Mouse (Mus musculus) urinary bladder, postnatal 10 days (tissue): ENCODE measurements at regions not wholly inside any gene's neighbourhood (a gene's known extent, or its start where the extent isn't known, plus 50 kb on each side); places are given as distances from the start of the nearest gene placed in this dataset.
"Not testable (repeated sequence)": the region's sequence is repeated elsewhere in the genome, so short reads cannot be mapped to it uniquely, and the experiment has no call there.

Experiments used
- DNase-seq: peaks from one replicate; pipeline ENCODE4 v3.0.0; 2022; ENCODE audit warnings: low spot score

DNA sequence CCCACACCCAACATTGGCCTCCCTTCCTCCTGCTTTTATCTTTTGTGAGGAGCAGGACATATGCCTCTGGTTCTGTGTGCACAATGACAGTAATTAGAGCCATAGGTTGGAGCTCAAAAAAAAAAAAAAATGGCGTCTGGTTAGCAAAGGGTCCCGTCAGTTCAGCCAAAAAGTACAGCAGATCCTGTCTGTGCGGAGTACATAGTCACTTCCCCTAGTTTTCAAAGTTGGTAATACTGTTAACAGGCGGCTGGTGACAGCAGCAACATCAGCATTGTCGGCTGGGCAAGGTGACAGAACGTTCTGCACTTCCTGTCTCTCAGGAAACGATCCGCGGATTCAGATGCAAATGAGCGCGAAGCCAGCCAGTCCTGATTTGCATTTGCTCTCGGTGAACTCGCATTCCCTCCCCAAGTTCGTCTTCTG is 642.4 kb upstream of the Gm19410 start:
- DNase-seq: no peak

DNA sequence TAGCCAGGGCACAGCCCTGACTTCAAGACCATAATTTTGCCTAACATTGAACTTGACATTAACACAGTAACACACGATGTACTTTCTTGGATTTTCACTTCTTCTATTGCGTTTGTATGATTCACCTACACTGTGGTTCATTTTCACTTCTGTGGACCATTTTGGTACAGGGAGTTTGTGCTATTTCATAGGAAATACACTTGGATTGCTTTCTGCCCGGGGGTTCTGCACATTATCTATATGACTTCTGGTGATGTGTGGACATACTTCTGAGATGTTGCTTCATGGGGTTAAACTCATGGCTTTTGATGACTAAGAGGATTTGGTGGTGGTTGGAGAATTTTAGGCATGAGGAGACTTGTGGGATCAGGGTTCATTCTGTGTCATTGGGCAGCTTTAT is 640.4 kb upstream of the Gm19410 start:
- no peak for DNase-seq

DNA sequence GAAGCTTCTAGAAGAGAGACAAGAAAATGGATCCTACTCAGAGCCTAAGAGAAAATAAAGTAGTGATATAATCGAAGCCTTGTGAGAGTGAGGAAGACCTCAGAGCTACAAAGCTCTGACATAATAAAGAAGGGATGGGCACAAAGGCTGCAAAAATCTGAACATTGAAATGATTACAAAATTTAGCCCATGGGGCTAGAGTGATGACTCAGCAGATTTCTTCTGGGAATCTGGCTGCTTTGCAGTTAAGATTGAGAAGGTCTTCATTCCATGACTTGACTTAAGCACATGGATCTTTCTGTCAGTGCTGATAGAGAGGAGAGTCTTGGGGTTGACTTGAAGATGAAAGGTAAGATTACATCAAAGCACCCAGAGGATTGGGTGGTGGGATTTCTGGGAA is 633.3 kb upstream of the Gm19410 start:
- no peak for DNase-seq

DNA sequence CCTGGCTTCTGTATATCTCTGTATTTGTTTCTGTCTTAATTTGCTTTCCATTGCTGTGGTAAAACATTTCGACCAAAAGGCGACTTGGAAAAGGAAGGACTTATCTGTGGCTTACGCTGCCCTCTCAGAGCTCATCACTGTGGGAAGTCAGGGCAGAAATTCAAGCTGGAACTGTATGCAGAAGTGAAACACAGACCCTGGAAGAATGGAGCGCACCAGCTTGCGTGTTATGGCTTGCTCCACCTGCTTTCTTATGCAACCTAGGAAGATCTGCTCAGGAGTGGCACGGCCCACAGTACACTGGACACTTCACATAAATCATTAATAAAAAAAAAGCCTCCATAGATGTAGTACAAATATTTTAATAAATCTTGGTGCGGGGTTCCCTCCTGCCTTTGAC is 630.0 kb upstream of the Gm19410 start:
- DNase-seq: no peak

DNA sequence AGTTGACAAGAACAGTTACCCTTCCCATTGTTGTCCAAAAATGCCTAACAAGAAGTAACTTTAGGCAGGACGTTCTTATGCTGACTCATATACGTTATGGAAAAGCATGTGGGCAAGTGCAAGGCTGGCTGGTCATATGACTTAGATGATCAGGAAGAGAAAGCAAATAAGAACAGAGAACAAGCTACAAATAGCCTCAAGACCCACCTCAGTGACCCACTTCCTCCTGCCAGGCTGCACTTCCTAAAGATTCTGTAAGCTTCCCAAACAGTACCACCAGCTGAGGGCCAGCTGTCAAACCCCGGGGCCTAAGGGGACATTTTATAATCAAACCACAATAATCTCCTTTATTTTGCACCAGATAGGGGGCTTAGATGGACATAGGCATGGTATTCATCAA is 628.9 kb upstream of the Gm19410 start:
- DNase-seq: no peak

DNA sequence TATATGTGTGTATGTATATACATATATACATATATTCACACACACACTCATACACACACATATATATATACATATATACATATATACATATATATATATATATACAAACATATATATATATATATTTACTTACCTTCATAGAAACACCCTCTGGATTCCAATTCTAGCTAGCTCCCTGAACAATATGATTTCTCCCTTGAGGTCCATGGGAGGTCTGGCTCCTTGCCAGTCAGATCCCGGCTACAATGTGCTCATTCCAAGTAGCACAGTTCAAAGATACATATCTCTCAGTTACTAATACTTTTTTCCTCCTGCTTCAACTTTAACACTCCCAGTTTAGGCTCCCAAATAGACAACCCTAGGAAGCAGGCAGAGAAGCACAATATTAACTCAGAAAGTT is 624.8 kb upstream of the Gm19410 start:
- DNase-seq: no peak

DNA sequence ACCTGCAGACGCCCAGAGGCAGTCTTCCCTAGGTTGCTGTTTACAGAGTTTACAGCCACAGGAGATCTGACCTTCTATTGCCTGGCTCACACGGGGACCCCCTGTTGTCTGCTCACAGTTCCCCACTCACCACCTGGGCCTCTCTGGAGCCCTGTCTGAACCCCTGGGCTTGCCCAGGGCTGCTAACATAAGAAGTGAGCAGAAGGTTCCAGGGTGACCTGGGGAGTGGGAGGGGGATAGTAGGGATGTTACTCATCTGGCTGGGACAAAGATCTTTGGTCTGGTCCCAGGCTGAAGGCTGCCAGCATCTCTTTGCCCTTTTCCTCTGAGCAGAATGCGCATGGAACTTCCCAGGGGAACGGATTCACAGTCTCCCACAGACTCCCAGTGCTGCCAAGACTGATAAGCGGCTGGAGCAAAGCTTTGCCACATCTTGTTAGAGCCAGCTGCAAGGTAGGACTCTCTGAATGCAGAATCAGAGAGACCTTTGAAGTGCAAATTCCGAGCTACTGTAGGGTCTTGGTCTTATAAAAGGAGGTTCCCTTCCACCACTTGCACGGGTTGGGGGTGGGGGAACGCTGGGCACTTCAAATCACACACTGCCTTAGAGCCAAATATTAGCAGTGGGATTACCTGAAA is 622.5 kb upstream of the Gm19410 start:
- DNase-seq: no peak

DNA sequence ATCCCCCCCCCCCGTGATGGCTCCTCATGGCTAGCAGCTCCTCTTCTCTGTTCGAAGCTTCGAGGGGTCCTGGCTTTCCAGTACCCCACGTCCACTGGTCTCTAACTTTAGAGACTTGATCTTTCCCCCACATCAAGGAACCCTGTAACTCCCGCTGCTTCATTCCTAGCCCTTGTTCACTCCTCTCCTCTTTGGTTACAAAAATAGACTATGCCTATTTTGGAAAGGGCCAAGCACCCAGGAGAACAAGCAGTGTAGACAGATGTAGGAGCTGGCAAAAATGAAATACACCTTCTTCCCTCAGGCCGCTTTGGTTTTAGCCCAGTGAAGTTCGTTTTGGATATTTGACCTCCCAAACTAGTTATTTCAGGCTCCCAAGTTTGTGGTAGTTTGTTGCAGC is 621.9 kb upstream of the Gm19410 start:
- no peak for DNase-seq

DNA sequence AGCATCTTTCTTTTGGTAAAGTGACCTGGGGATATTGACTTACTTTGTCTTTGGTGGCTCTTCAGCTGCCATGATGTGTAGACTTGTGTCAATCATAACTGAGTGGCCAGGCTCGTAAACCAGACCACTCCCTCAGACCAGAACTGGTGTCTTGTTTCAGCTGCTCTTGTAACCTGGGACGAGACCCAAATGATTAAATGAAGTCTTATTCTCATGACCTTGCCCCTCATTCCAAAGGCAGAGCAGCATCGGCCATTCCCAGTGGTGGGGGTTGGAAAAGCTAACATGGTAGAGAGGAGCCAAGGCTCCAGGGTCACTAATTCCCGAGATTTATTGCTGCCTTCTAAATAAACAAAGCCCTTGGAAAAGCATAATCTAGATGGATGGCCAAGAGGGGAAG is 621.2 kb upstream of the Gm19410 start:
- DNase-seq: no peak

DNA sequence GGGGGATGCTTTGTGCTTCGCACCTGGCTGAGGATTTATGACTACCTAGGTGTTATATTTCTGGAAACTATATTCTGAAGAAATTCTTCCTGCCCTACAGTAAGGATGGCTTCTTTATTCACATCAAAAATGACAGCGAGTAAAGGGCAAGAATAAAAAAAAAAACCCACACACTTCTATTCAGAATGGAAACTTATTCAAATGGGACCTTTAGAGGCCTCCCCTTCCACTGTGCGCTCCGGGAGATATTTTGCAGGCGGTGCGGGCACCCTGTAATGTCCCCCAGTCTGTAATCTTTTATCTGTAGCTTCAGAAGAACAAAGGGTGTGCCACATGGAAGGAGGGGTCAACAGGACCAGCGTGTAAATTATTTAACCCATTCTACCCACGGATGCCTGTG is 618.1 kb upstream of the Gm19410 start:
- DNase-seq: no peak

DNA sequence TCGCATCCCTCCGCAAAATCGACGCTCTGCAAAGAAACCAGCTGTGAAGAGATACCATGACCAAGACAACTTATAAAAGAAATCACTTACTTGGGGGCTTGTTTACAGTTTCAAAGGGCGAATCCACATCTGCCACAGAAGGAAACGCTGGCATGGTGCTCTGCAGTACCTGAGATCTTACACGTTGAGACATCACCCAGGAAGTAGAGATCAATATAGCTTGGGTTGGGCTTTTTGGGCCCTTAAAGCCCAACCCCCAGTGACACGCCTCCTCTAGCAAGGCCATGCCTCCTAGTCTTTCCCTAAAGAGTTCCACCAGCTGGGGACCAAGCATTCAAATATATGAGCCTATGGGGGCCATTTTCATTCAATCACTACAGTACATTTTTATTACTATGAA is 617.6 kb upstream of the Gm19410 start:
- DNase-seq: no peak

DNA sequence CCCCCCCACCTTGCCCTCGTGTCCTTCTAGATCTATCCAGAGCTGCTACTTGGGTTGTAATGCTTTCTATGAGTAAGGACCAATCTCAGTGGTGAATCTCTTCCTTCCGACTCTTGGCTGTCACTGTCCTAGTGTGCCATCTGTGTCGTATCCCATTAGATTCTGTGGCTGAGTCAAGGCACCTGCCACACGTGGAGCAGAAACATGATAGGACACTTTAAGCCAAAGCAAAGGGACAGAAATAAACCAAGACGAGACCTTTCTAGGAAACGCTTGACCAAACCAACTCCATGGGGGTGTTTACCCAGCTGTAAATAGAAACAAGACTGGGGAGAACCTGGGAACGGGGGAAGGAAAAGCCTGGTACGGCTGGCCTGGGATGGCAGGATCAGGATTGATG is 613.0 kb upstream of the Gm19410 start:
- DNase-seq: no peak

DNA sequence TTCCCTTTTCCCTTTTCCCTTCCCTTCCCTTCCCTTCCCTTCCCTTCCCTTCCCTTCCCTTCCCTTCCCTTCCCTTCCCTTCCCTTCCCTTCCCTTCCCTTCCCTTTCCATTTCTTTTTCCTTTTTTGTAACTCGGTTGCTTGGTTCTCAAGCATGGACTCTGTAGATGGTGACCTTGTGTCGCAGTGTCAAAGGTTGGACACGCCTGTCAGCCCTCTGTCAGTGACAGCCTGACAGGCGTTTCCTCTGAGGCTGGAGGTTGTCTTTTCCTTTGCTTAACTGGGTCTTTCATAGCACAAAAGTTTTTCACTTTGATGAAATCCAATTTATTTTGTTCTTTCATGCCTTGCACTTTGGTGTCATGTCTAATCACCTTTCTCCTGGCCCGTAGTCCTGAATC is 609.3 kb upstream of the Gm19410 start:
- no peak for DNase-seq

DNA sequence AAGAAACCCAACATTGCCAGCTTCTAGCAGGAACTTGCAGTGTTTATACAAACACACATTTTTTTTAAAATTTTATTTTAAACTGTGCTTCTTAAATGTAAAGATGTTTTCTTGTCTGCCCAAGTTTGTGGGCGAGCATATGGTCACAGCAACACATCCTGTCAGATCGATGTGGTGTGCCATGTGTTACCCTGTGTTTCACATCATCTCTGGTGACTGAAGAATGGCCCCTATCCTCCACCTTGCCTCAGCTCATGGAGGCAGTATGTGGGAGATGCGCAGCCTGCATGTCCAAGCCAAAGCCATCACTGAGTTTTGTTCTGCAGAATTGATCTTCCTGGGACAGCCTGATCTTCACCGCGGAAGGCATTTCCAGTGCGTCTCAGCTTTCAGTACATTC is 607.9 kb upstream of the Gm19410 start:
- DNase-seq: no peak

DNA sequence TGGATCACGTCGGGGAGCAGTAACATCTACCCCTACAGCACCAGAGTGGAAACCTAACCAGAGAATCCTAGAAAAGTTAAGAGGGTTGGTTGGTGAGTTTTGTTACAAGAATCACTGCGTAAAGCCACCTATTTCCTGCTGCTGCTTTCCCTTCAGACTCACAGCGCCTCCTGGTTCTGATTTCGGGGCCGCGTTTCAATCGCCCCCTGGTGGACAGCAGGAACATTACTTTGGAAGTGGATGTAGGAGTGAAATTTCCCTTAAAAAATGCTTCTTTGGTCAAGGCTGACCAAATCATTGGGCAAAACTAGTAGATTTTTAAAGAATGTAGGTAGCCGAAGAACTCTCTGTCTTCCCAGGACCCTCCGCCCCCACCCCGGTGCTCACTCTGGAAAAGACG is 606.3 kb upstream of the Gm19410 start:
- DNase-seq: no peak

DNA sequence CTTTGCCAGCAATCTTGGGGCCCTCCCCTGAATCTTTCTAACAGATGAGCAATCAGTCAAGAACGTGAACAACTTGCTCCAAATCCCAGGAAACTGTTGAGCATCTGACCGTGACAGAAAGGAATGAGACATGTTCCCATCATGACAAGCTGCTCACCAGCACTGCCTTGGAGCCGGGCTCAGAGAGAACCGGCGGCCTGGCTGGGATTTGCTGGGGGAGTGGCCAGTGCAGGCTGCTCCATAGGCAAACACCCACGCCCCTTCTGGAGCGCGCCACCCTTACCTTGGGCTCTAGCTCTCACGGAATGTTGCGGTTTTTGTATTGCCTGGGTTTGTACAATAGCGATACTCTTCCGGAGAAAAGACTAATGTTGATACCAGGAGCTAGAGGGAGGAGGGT is 605.4 kb upstream of the Gm19410 start:
- no peak for DNase-seq

DNA sequence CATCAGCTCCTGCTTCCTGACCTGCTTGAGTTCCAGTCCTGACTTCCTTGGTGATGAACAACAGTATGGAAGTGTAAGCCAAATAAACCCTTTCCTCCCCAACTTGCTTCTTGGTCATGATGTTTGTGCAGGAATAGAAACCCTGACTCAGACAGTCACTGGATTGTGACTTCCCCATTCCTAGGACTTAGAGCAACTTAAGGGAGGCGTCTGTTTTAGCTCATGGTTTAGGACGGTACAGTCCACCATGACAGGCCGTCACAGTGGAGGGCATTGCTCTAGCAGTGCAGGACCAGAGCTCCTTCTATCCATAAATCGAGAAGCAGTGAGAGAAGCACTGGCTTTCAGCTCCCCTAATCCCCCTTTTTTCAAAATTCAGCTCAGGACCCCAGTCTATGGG is 603.4 kb upstream of the Gm19410 start:
- DNase-seq: not testable (repeated sequence)

DNA sequence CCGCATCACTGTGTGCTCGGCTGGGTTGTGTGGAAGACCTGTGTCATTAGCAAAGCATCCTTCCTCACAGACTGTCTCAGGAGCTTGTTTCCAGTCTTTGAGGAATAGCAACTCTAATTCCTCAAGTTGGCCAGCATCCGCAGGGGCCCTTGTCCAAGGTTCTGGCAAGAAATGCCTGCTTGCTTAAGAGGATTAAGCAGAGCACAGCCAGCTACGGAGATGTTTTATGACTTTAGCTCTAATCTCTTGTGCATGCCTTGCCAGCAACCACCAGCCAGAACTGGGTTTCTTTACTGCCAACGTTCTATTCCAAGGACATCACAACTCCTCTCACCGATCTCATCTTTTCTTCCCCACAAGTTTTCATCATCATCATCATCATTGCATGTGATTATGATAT is 599.0 kb upstream of the Gm19410 start:
- DNase-seq: no peak

DNA sequence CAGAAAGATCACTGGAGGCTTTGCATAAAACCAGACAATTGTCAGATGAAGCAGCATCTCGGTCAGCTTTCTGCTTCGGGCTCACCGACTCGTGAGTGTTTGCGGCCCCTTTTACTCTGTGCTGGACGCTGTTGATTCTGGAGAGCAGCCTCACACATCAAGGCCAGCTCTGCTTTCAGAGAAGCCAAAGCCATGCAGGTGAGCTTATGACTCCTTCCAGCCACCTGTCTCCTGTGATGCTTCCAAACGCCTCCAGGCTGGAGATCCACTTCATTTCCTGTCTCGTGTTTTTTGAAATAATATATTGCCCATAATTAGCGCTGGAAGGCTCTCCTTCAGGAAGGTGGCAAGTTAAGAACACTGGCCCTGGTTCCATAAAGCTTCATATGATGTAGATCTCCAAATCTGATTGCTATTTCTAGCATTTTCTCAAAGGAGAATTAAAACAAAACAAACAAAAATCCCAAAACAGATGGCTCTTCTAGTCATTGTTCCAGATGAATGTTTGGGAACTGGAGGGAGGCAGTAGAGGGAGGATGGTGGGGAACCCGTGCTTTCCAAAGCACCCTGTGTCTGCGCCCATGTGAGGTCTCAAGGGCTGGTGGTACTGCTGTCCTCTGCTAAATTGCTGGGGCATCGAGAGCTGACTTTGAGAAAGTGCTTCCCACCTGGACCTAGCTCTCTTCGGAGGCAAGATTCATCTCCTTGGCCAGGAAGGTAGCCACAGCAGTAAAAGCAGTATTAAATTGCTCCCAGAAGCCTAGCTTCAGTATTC is 593.9 kb upstream of the Gm19410 start:
- DNase-seq: no peak

DNA sequence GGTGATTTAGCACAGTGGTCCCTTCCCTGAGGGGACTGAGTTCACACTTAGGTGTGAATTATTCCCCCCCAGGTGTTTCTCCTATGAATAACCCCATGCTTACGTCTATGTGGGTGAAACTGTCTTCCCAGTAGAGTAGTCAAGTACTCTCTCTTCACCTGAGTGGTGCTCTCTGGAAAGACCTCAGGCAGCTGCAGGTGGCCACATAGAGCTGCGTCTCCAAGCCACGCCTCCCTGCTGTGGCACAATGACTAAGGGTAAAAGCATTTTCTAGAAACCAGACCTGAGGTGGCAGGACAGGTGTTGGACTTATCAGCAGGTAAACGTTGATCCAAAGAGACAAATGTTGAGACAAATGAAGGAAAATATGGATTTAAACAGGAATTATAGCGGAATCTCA is 588.3 kb upstream of the Gm19410 start:
- no peak for DNase-seq

DNA sequence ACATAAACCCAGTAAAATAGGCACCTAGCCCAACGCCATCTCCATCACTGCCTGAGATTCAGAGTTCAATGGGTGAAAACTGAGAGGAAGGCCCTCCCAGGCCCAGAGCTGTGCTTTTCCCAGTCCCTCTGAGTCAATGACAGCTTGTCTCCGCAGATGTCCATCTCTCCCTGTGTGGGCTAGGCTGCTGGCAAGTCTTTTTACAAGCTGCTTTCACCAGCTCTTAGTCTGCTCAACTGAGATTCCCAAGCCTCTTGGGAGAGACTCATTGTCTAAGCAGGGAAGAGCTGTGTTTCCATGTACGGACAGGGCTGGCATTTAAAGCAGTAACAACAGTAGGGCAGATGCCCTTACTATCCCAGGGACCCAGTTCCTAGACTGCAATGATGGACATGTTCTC is 585.5 kb upstream of the Gm19410 start:
- DNase-seq: no peak

DNA sequence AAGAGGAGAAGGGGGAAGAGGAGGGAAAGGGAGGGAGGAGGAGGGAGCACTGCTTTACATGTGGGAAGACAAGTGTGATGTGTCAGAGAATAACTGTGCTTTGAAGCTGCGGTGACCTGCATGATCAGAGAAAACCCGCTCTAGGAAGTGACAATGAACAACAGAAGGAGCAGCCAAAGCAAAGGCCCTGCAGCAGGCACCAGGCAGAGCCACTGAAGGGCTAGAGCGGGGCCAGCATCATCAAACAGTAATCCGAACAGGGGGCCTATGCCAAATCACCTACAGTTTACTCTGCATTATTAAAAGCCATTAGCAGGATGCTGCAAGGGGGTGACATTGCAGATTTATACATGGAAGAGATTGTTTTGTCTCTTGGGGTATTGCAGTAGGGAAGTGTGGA is 583.4 kb upstream of the Gm19410 start:
- no peak for DNase-seq

DNA sequence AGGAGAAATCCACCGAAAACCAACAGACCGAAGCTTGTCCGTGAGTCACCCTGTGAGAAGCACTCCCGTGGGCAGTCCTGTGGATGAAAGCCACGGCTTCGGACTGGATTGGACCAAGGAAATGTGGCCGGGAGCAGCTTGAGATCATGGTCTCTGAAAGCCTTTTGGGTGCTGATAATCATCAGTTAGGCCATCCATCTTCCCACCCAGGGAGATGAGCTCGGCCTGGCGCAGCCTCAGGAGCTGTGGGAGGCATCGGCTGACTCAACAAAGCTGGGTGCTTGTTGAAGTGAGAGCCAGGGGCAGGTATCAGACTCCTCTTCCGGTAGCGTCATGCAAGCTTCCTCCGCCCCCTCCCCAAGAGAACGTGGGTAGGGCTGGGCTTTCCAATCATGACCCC is 582.2 kb upstream of the Gm19410 start:
- no peak for DNase-seq

DNA sequence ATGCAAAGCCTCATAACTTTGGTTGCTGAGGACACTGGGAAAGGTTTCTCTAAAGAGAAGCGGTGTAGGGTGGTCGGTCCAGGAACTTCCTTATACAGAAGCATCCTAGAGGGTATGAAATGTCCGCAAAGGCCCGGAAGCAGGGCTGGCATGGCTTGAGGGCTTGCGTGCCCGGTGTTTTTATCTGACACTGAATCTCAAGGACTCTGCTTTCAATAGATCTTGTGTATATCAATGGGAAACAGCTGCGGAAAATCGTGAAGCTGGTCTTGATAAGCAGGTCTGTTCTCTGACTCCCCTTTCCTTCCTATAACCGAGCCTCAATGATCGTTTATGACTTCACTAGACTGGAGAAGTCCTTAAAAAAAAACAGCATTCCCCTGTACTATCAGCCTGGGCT is 580.4 kb upstream of the Gm19410 start:
- no peak for DNase-seq
